Mouse (Mus musculus): ENCODE results near the gene Bcl2. TPM values are rescaled to one million over a fixed set of nuclear protein-coding genes. Genes with fewer than 3 reads are reported as not detected.

Bcl2 gene
- total RNA-seq, 2 experiments from 2014 or later: 26.3 to 44.5 TPM

- ATAC-seq (replicated peaks; ENCODE audit: poor library complexity, severe bottlenecking): no peak
Measured at GRCm38 (mm10) chr1:106529570-106529969, 184.5 kb downstream of the Bcl2 start.

DNA sequence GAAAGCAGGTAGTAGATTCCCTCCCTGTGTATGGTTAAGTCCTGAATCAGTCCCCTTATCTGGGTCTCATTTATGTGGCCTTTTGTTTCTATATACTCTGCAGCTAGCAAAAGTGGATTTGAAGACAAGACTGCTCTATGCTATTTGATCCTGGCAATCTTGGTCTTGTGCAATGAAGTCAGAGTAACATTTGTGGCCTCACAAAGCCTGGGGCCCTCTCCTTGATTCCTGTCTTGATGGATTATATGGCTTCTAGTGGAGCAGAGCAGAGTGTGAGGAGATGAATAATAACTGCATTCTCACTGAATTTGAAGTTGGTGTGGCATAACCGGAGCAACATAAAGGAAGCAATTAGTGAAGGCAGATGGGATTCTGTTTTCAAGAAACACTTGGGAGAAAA is 186.5 kb downstream of the Bcl2 start:
- no peak for ATAC-seq (replicated peaks; ENCODE audit: poor library complexity, severe bottlenecking)

DNA sequence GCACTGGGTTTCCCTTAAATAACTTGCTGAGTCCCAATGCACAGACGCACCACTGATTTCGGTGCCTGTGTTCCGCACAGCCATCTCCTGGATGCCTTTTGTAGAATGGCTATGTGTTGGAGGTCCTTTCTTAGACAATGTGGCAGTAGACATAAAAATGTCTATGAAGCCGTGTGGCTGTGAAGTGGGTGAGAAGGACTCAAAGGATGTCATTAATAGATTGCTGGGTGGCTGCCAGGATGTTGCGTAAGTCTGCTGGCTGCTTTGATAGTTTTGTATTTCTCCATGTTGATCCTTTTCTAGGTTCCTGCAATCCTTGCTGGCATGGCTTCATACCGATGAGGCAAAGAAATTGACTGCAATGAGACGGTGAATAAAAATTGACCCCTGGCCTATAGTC is 187.3 kb downstream of the Bcl2 start:
- ATAC-seq (replicated peaks; ENCODE audit: poor library complexity, severe bottlenecking): peak; percentile 88

DNA sequence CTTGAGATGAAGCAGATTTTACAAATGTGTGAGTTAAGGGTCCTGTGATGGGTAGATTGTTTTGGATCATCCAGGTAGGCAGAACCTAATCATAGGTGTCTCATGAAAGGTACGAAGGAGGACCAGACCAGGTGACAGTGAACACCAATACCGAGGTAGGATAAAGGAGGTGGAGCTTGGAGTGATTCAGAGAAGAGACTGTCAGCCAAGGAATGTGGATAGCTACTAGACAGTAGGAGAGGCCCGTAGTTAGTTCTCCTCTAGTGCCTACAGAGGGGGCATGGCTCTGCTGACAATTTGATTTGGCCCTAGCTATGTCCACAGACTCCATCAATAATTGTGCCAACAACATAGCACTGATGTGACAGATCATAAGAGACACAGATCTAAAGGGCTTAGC is 188.0 kb downstream of the Bcl2 start:
- no peak for ATAC-seq (replicated peaks; ENCODE audit: poor library complexity, severe bottlenecking)

GRCm38 (mm10) chr1:106523741-106524140 is 190.3 kb downstream of the Bcl2 start:
- ATAC-seq (replicated peaks; ENCODE audit: poor library complexity, severe bottlenecking): no peak

DNA sequence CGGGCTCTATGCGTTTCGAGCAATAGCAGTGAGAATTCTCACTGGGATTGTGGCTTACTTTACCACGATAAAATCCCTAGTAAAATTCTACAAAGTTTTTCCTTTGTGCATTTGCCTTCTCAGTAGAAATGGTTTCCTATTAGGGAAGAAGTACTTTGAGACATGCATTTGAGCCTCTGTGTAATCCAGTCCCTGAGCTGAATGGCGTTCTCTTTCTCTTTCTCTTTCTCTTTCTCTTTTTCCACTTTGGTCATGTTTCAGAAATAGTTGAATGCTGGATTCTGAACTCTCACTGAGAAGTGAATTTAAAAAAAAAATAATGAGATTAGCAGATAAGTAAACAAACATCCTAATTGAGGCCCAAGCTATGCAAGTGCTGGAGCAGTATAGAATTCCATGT is 191.1 kb downstream of the Bcl2 start:
- ATAC-seq (replicated peaks; ENCODE audit: poor library complexity, severe bottlenecking): no peak

GRCm38 (mm10) chr1:106517591-106518177 is 196.4 kb downstream of the Bcl2 start:
- ATAC-seq (replicated peaks; ENCODE audit: poor library complexity, severe bottlenecking): peak; percentile 63

- no peak for ATAC-seq (replicated peaks; ENCODE audit: poor library complexity, severe bottlenecking)
Measured at GRCm38 (mm10) chr1:106517099-106517498, 197.0 kb downstream of the Bcl2 start.

DNA sequence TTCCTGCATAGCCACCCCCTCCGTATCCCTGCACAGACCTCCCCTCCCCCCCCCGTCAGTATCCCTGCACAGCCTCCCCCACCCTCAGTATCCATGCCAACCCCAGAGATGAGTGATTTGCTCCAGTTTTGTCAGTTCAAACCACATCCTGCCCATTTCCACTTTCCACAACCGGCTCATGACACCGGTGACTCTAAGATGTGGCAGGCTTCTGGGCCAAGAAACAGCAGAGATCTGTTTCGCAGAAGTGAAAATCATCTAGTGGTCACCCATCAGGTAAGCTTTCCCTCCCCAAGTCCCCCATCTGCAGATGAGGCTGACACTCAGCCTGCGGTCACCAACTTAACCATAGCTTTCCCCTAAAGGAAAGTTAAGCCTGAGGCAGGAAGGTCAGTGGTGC is 198.5 kb downstream of the Bcl2 start:
- peak; percentile 53 for ATAC-seq (replicated peaks; ENCODE audit: poor library complexity, severe bottlenecking)

GRCm38 (mm10) chr1:106513890-106514643 is 200.0 kb downstream of the Bcl2 start:
- no peak for ATAC-seq (replicated peaks; ENCODE audit: poor library complexity, severe bottlenecking)

DNA sequence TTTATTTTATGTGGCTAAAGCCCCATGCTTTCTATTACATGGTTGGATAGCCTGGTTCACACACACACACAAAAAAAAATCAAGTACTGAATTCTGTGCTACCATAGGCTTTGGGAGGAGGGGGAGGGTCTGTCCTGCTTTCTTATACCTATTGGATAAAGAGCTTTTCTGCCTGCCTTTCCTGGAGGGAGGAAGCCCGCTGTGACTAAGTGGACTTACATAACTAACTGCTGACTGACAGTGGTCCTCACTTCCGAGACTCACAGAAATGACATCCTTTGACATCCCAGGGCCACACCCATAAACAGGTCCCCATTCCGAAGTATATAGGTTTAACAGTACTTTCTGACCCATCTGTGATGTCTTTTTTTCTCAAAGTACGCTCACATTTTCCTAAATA is 200.6 kb downstream of the Bcl2 start:
- ATAC-seq (replicated peaks; ENCODE audit: poor library complexity, severe bottlenecking): peak; percentile 13

GRCm38 (mm10) chr1:106511593-106511992 is 202.5 kb downstream of the Bcl2 start:
- ATAC-seq (replicated peaks; ENCODE audit: poor library complexity, severe bottlenecking): peak; percentile 80

- ATAC-seq (replicated peaks; ENCODE audit: poor library complexity, severe bottlenecking): no peak
Measured at GRCm38 (mm10) chr1:106507556-106507955, 206.5 kb downstream of the Bcl2 start.

DNA sequence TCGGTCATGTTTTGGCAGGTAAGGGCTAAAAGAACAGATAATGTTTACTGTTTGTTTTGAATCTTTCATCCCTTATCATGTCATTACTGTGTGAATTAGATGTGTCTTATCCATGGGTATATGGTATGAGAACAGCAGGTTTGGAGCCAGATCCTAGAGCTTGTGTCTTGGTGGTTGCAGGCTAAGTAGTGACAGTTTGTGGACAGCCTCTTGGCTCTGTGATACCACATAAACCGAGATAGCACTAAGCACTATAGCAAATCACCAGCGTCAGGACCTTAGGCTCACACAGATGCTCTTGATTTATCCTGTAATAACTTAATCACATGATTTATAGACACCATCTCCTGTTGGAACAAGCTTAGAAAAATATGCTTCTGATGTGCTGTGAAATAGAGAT is 210.2 kb downstream of the Bcl2 start:
- no peak for ATAC-seq (replicated peaks; ENCODE audit: poor library complexity, severe bottlenecking)

DNA sequence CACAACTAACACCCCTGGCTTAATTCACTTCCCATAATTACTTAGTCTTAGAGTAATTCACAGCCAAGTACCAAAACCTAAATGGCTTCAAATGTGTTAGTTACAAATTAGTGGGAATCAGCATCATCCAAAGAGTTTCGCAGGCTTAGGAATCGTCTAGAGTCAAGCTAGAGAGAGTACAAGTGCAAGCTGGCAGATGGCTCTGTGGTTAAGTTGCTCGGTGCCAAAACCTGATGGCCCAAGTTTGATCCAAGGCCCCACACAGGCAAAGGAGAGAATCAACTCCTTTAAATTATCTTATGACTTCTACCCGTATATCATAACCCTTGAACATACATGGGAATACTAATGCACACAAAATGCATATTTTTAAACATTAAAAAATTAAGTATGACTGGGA is 210.7 kb downstream of the Bcl2 start:
- ATAC-seq (replicated peaks; ENCODE audit: poor library complexity, severe bottlenecking): no peak

DNA sequence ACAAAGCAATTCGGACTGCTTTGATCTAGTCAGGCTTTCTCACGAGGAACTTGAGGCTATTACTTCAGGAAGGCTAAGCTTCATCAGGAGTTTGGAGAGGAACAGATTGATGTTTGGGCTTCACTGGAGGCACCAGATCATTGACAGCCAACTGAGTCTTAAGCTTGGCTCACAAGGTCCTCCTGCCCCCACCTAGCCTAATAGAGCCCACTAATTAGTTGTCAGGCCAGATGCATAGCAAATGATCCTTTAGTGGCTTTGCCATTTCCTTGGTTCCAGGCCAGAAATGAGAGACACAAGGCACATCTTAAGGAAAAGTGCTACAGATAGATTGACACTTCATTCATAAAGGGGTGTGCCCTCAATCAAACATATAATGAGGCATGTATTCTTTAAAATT is 216.1 kb downstream of the Bcl2 start:
- no peak for ATAC-seq (replicated peaks; ENCODE audit: poor library complexity, severe bottlenecking)

Other genes with a start within 250 kb of the Bcl2 start
- 11.3 and 20.9 TPM in 2 replicates for gene Kdsr, start 45.5 kb upstream of the Bcl2 start, total RNA-seq (2014; fragmentation: Nextera tagmentation)
- gene Kdsr, start 45.5 kb upstream of the Bcl2 start, total RNA-seq (2017): 30.0 and 33.9 TPM in 2 replicates
- gene Vps4b, start 82.5 kb upstream of the Bcl2 start, total RNA-seq (2014; fragmentation: Nextera tagmentation): 79.2 and 94.1 TPM in 2 replicates
- gene Vps4b, start 82.5 kb upstream of the Bcl2 start, total RNA-seq (2017): 84.5 and 105 TPM in 2 replicates
- gene Serpinb5, start 146.9 kb upstream of the Bcl2 start, total RNA-seq (2014; fragmentation: Nextera tagmentation): not detected in 2 replicates
- gene Serpinb5, start 146.9 kb upstream of the Bcl2 start, total RNA-seq (2017): not detected in 2 replicates
- gene Serpinb12, start 220.2 kb upstream of the Bcl2 start, total RNA-seq (2014; fragmentation: Nextera tagmentation): not detected in 2 replicates
- 0.21 TPM in 1 of 2 replicates, not detected in the other for gene Serpinb12, start 220.2 kb upstream of the Bcl2 start, total RNA-seq (2017)